Mouse (Mus musculus): ENCODE results near the gene Gm49388. TPM values are rescaled to one million over a fixed set of nuclear protein-coding genes. Genes with fewer than 3 reads are reported as not detected.

The Gm49388 gene
- polyA plus RNA-seq, 1 experiment from 2014 or later, result not detected

DNA sequence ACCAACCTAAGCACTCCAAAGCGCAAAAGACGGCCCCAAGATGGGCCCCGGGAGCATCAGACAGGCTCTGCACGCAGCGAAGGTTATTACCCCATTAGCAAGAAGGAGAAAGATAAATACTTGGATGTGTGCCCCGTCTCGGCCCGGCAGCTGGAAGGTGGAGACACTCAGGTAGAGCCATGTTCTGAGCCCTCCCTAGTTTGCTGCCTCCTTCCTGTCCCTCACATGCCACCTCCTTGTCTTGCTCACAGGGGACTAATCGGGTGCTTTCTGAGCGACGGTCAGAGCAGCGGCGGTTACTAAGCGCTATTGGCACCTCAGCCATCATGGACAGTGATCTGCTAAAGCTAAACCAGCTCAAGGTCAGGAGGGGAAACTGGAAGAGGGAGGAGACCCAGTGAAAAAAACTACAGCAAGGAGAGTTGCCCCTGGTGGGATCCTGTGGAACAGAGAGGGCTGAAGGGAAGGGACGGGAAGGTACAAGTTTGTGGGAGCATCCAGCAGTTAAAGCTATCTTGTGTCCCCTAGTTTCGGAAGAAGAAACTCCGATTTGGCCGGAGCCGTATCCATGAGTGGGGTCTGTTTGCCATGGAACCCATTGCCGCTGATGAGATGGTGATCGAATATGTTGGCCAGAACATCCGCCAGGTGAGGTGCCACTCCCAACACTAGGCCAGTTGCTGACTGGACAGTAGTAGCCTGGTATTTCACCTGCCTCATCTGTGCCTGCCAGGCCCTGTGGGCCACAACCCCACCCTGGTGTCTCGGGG lies 11.9 kb downstream of the Gm49388 start:
- H3K4me3 ChIP-seq, result no peak overlapping the region
- H3K4me1 ChIP-seq, result 0 out of 2 replicates have a peak, but pooled peaks cover 5% of the 10 kb centered on the region
- ATAC-seq (ENCODE audit: low FRiP score, low read depth), result no peak
- no peaks in the 10 kb centered on the region for H3K27me3 ChIP-seq
- H3K4me2 ChIP-seq (replicated peaks), result no peak overlapping the region
- WGBS, result 95% methylated on average over 23 of the region's 23 CpGs
- H3K9me3 ChIP-seq, result no peaks in the 10 kb centered on the region
- H3K36me3 ChIP-seq, result peaks cover 78% of the 10 kb centered on the region
- no peak overlapping the region for H3K27ac ChIP-seq (replicated peaks)
- no peak overlapping the region for H3K9ac ChIP-seq (replicated peaks)

DNA sequence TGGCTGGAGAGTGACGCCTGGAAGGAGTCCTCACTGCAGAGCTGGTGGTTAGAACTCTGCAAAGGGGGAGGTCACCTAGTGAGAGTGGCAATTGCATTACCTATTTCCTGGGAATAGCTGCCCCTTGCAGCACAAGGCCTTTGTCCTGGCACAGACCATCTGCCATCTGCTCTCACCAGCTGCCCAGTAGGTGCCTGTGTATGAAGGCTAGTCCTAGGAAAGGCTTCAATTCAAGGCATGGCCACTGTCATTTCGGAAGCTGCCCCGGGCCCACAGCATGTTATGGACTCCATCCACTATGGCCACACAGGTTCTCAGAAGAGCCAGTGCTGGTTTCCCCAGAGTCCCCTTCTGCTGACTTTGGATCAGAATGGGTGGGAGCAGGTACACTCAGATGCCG lies 13.2 kb downstream of the Gm49388 start:
- Histone ChIP-seq H3K4me2 (replicated peaks) (no peak overlapping the region), H3K9ac (replicated peaks) (no peak overlapping the region), H3K27me3 (no peaks in the 10 kb centered on the region), H3K9me3 (no peaks in the 10 kb centered on the region), H3K4me1 (0 out of 2 replicates have a peak, but pooled peaks cover 5% of the 10 kb centered on the region), H3K4me3 (no peak overlapping the region), H3K27ac (replicated peaks) (no peak overlapping the region), H3K36me3 (peaks cover 69% of the 10 kb centered on the region)
- WGBS, result 89% methylated on average over 4 of the region's 4 CpGs
- no peak for ATAC-seq (ENCODE audit: low FRiP score, low read depth)

DNA sequence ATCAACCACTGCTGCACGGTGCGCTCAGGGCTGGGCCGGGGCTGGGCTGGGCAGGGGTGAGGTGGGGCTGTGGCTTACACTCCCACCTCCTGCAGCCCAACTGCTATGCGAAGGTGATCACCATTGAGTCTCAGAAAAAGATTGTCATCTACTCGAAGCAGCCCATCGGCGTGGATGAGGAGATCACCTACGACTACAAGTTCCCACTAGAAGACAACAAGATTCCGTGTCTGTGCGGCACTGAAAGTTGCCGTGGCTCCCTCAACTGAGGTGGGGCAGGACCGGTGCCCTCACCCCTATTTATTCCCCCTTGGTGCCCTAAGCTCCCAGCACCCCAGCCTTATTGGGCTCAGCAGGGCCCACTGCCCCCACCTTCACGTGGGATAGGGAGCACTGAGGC lies 13.8 kb downstream of the Gm49388 start:
- Histone ChIP-seq H3K4me3 (no peak overlapping the region), H3K27ac (replicated peaks) (no peak overlapping the region), H3K9me3 (no peaks in the 10 kb centered on the region), H3K4me2 (replicated peaks) (no peak overlapping the region), H3K36me3 (peaks cover 64% of the 10 kb centered on the region), H3K27me3 (no peaks in the 10 kb centered on the region), H3K4me1 (0 out of 2 replicates have a peak, but pooled peaks cover 5% of the 10 kb centered on the region), H3K9ac (replicated peaks) (no peak overlapping the region)
- no peak for ATAC-seq (ENCODE audit: low FRiP score, low read depth)
- WGBS, result 90% methylated on average over 13 of the region's 13 CpGs

DNA sequence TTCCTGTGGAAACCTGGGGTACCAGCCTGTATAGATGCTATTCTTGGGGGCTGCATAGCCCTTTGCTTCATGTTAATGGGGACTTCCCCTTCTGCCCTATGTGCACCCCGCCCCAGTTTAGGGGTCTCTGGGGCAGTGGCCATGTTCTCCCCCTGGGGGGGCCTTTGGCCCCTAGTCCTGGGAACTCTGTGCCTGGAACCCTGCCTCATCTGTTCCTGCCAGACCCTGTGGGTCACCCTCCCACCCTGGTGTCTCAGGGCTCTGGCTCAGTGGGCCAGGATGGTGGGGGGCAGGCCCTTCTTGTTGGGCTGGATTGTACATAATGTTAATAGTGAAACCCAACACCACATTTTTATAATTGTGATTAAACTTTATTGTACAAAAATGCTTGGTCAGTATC lies 14.3 kb downstream of the Gm49388 start:
- H3K9ac ChIP-seq (replicated peaks), result no peak overlapping the region
- WGBS, result 95% methylated on average over 1 of the region's 1 CpGs
- H3K4me2 ChIP-seq (replicated peaks), result no peak overlapping the region
- no peaks in the 10 kb centered on the region for H3K9me3 ChIP-seq
- ATAC-seq (ENCODE audit: low FRiP score, low read depth), result 0 out of 2 replicates have a peak, but pooled peaks have one; percentile 48
- no peak overlapping the region for H3K27ac ChIP-seq (replicated peaks)
- H3K4me1 ChIP-seq, result 0 out of 2 replicates have a peak, but pooled peaks cover 5% of the 10 kb centered on the region
- no peaks in the 10 kb centered on the region for H3K27me3 ChIP-seq
- no peak overlapping the region for H3K4me3 ChIP-seq
- peaks cover 60% of the 10 kb centered on the region for H3K36me3 ChIP-seq

DNA sequence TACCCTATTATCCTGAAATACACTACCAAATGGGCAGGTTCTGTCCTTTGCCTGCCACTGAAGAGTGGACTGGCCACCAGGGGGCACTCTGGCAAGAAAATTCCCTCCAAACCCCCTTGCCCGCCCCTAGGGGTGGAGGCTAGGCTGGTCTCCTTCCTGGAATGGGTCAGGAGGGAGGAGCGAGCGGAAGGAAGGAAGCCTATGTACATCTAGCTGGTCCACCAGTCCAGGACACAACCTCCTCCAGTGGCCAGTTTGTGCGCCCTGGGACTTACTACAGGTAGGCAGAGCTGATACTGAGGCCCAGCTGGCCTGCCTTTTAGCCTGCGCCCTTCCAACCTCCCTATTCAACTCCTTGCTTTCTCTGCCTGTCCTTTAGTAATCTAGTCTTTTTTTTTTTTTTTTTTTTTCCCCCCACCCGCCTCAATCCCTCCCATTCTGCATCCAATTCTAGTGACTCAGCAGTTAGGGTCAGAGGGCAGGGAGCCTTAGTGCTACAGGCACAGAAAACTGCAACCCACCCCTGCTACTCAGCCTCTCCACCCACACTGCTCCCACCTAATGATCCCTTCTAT lies 15.1 kb downstream of the Gm49388 start, which contains the start of gene Hsd3b7:
Gene Hsd3b7, plus strand, starts transcription at position 170 of the 575 bp plus-strand sequence.
- Histone ChIP-seq H3K27me3 (no peaks in the 10 kb centered on the region), H3K4me2 (replicated peaks) (0 out of 2 replicates have a peak within 1 kb of the TSS, but pooled peaks have one; percentile 5), H3K9ac (replicated peaks) (0 out of 2 replicates have a peak within 1 kb of the TSS, but pooled peaks have one; percentile 20), H3K4me3 (no peak within 1 kb of the TSS), H3K36me3 (peaks cover 56% of the 10 kb centered on the region), H3K4me1 (0 out of 2 replicates have a peak, but pooled peaks cover 5% of the 10 kb centered on the region), H3K27ac (replicated peaks) (0 out of 2 replicates have a peak within 1 kb of the TSS, but pooled peaks have one; percentile 1), H3K9me3 (no peaks in the 10 kb centered on the region)
- WGBS, result 25% methylated on average over 6 of the region's 6 CpGs
- peak; percentile 82 for ATAC-seq (ENCODE audit: low FRiP score, low read depth)

DNA sequence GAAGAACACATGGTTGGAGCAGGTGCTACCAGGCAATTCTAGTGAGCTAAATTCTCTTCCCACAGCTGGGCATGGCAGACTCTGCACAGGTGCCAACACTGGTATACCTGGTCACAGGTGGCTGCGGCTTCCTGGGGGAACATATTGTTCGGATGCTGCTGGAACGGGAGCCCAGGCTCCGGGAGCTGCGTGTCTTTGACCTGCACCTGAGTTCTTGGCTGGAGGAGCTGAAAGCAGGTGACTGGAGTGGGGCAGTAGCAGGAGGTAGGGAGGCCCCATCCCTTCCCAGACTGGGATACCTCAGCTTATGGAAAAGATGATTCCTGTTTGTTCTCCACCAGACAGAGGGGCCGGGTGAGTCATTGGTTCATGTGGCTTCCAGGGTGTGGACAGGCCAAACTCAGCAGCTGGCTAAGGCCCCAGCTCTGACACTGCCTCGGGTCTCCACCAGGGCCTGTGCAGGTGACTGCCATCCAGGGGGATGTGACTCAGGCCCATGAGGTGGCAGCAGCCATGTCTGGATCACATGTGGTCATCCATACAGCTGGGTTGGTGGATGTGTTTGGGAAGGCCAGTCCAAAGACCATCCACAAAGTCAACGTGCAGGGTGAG lies 15.7 kb downstream of the Gm49388 start:
- Histone ChIP-seq H3K27ac (replicated peaks) (0 out of 2 replicates have a peak overlapping the region, but pooled peaks have one; percentile 1), H3K36me3 (peaks cover 56% of the 10 kb centered on the region), H3K4me1 (0 out of 2 replicates have a peak, but pooled peaks cover 5% of the 10 kb centered on the region), H3K4me2 (replicated peaks) (no peak overlapping the region), H3K27me3 (no peaks in the 10 kb centered on the region), H3K9ac (replicated peaks) (no peak overlapping the region), H3K4me3 (no peak overlapping the region), H3K9me3 (no peaks in the 10 kb centered on the region)
- 93% methylated on average over 8 of the region's 8 CpGs for WGBS
- ATAC-seq (ENCODE audit: low FRiP score, low read depth), result no peak

DNA sequence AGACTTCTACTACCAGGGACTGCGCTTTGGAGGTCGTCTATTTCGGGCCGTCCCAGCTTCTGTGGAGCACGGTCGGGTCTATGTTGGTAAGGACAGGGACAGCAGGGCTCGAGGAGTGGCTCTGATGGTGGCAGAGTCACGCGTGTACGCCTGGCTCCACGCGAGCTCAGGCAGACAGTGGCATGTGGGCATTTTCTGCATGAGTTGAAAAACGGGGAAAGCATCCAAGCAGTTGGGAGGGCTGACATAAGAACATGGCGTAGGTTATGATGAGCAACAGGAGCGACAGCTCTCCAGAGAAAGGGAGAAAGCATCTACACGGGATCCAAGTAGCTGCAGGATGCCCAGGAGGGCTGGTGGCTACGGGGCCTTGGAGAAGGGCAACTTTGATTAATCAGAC lies 16.9 kb downstream of the Gm49388 start:
- Histone ChIP-seq H3K27ac (replicated peaks) (no peak overlapping the region), H3K27me3 (no peaks in the 10 kb centered on the region), H3K9me3 (no peaks in the 10 kb centered on the region), H3K4me2 (replicated peaks) (no peak overlapping the region), H3K4me1 (0 out of 2 replicates have a peak, but pooled peaks cover 5% of the 10 kb centered on the region), H3K9ac (replicated peaks) (no peak overlapping the region), H3K36me3 (peaks cover 49% of the 10 kb centered on the region), H3K4me3 (no peak overlapping the region)
- WGBS, result 95% methylated on average over 17 of the region's 17 CpGs
- ATAC-seq (ENCODE audit: low FRiP score, low read depth), result no peak

DNA sequence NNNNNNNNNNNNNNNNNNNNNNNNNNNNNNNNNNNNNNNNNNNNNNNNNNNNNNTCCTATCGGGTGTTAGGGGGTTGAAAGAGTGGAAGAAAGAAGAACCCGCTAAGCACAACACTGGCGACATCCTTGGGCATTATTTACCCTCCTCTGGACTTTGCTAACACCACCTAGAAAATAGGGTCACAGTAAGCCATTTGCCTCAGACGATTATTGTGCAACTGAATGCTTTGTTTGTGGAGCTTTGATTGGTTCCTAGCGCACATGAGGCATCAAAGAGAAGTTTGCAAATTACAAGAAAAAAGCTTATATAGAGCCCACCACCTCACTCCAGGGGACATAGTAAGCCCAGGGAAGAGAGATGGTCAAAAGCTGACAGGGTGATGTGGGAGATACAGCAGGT lies 23.4 kb downstream of the Gm49388 start:
- no peak overlapping the region for H3K4me3 ChIP-seq
- peaks cover 45% of the 10 kb centered on the region for H3K36me3 ChIP-seq
- H3K9me3 ChIP-seq, result no peaks in the 10 kb centered on the region
- H3K4me1 ChIP-seq, result no peaks in the 10 kb centered on the region
- no peak for ATAC-seq (ENCODE audit: low FRiP score, low read depth)
- H3K27me3 ChIP-seq, result no peaks in the 10 kb centered on the region
- WGBS, result 72% methylated on average over 5 of the region's 5 CpGs
- H3K4me2 ChIP-seq (replicated peaks), result no peak overlapping the region
- H3K27ac ChIP-seq (replicated peaks), result no peak overlapping the region
- H3K9ac ChIP-seq (replicated peaks), result no peak overlapping the region

DNA sequence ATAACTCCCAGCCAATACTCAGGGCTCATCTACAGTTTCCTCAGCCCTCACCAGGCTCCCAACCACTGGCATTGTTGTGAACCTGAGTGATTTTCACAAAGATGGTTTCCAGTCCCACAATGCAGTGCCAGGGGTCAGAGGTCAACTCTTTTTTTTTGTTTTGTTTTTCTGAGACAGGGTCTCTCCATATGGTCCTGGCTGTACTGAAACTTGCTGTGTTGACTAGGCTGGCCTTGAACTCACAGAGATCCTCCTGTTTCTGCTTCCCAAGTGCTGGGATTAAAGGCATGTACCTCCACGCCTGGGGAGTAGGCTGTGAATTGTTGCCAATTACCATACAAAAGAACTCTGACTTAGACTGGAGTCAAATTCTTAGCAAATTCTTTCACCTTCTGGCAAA lies 24.4 kb downstream of the Gm49388 start:
- H3K36me3 ChIP-seq, result peaks cover 49% of the 10 kb centered on the region
- no peak for ATAC-seq (ENCODE audit: low FRiP score, low read depth)
- H3K4me3 ChIP-seq, result no peak overlapping the region
- no peaks in the 10 kb centered on the region for H3K27me3 ChIP-seq
- no peak overlapping the region for H3K27ac ChIP-seq (replicated peaks)
- no peak overlapping the region for H3K9ac ChIP-seq (replicated peaks)
- H3K9me3 ChIP-seq, result no peaks in the 10 kb centered on the region
- H3K4me2 ChIP-seq (replicated peaks), result no peak overlapping the region
- H3K4me1 ChIP-seq, result no peaks in the 10 kb centered on the region
- 89% methylated on average over 1 of the region's 1 CpGs for WGBS

DNA sequence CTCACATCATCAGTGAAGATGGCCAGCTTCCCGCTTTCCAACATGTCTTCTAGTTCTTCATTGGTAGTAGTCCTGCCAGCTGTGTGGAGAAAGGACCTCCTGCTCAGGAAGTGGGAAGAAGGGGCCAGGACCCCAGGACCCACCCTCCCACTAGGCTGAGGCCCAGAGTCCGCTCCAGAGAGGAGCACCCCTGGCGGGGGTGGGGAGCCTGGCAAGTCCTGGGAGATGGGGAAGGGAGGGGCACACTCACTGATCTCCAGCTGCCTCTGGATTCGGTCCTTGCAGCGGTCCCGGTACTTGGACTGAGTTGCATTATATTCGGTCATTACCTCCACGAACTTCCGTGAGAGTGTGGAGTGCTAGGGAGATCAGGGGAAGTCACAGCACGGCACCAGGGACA lies 25.2 kb downstream of the Gm49388 start:
- peaks cover 47% of the 10 kb centered on the region for H3K36me3 ChIP-seq
- 79% methylated on average over 10 of the region's 10 CpGs for WGBS

DNA sequence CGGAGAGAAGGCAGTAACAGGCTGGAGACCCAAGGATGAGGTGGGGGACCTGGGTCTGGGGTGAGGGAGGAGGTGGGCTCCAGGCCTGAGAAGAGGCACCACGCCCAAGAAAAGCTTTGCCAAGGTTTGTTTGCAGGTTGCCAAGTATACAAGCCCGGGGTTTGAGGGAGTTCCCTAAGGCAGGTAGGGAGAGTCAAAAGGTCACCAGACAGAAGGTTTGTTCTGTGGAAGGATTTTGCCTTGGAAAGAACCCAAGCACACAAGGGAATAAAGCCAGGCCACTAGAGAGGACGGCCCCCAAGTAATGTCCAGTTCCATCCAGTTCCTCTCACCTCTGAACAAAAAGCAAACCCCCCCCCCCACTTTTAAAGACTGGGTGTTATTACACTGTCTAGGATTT lies 25.8 kb downstream of the Gm49388 start:
- Histone ChIP-seq H3K9me3 (no peaks in the 10 kb centered on the region), H3K27ac (replicated peaks) (no peak overlapping the region), H3K9ac (replicated peaks) (no peak overlapping the region), H3K4me2 (replicated peaks) (no peak overlapping the region), H3K27me3 (no peaks in the 10 kb centered on the region), H3K4me1 (no peaks in the 10 kb centered on the region), H3K4me3 (no peak overlapping the region), H3K36me3 (peaks cover 41% of the 10 kb centered on the region)
- WGBS, result 89% methylated on average over 4 of the region's 4 CpGs
- no peak for ATAC-seq (ENCODE audit: low FRiP score, low read depth)

More for the DNA sequence above, 25.2 kb downstream of the Gm49388 start:
- Histone ChIP-seq H3K4me3 (no peak overlapping the region), H3K4me1 (no peaks in the 10 kb centered on the region), H3K27me3 (no peaks in the 10 kb centered on the region), H3K9me3 (no peaks in the 10 kb centered on the region), H3K4me2 (replicated peaks) (no peak overlapping the region), H3K27ac (replicated peaks) (no peak overlapping the region), H3K9ac (replicated peaks) (no peak overlapping the region)
- ATAC-seq (ENCODE audit: low FRiP score, low read depth), result no peak

DNA sequence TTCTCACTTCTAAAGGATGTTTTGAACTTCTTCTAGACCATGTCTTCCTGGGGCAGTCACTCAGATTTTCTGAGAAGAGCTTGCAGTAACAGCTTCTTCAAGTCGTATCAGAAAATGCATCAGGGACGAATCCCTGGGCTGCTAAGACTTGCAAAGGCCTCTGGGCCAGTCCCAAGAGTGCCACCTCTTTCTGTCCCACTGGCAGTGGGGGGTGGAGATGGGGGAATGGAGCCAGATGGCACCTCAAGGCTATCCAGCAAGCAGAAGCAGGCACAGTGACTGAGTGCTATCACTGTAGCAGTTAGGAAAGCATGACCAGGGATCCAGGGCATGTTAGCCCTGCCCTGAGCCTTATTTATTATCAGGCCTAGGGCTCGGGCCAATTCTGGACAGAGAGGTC lies 26.9 kb downstream of the Gm49388 start:
- Histone ChIP-seq H3K4me3 (no peak overlapping the region), H3K9me3 (no peaks in the 10 kb centered on the region), H3K9ac (replicated peaks) (no peak overlapping the region), H3K27me3 (no peaks in the 10 kb centered on the region), H3K36me3 (peaks cover 37% of the 10 kb centered on the region), H3K4me1 (no peaks in the 10 kb centered on the region), H3K4me2 (replicated peaks) (no peak overlapping the region), H3K27ac (replicated peaks) (no peak overlapping the region)
- ATAC-seq (ENCODE audit: low FRiP score, low read depth), result no peak
- 89% methylated on average over 3 of the region's 3 CpGs for WGBS
